Mouse (Mus musculus): Measurements from ENCODE around the gene Mccc2. TPM values are rescaled to one million over a fixed set of nuclear protein-coding genes. Genes with fewer than 3 reads are reported as not detected.
A peak's percentile ranks its signal among the peaks of the same experiment; 100 is the strongest.
"Not testable (repeated sequence)": the region's sequence is repeated elsewhere in the genome, so short reads cannot be mapped to it uniquely, and the experiment has no call there.

The Mccc2 gene
- polyA plus RNA-seq (2015; fragmentation: Nextera tagmentation; extraction: Ambion mirVana), result 37.6 and 41.9 TPM in 2 replicates

- H3K4me3 ChIP-seq, result peak within 1 kb of the TSS; percentile 83
- peak within 1 kb of the TSS; percentile 74 for H3K27ac ChIP-seq
- no peaks in the 10 kb centered on the region for H3K9me3 ChIP-seq
- H3K9ac ChIP-seq, result peak within 1 kb of the TSS; percentile 76
- H3K36me3 ChIP-seq, result peaks cover 5% of the 10 kb centered on the region
- peak; percentile 100 for ATAC-seq (ENCODE audit: insufficient number of reproducible peaks, low FRiP score, low TSS enrichment, low read depth)
- peaks cover 16% of the 10 kb centered on the region for H3K4me1 ChIP-seq
- H3K27me3 ChIP-seq, result no peaks in the 10 kb centered on the region
- H3K4me2 ChIP-seq, result peak within 1 kb of the TSS; percentile 78
- 4% methylated on average over 42 of the region's 47 CpGs for WGBS
Measured at GRCm38 (mm10) chr13:100014906-100015895, at the start of gene Mccc2. Gene Mccc2 (minus strand): TSS chr13:100015639.

- H3K4me3 ChIP-seq, result no peak overlapping the region
- peaks cover 71% of the 10 kb centered on the region for H3K36me3 ChIP-seq
- H3K9me3 ChIP-seq, result no peaks in the 10 kb centered on the region
- H3K9ac ChIP-seq, result no peak overlapping the region
- H3K4me2 ChIP-seq, result no peak overlapping the region
- no peaks in the 10 kb centered on the region for H3K4me1 ChIP-seq
- no peak overlapping the region for H3K27ac ChIP-seq
- WGBS, result 85% methylated on average over 3 of the region's 3 CpGs
- no peaks in the 10 kb centered on the region for H3K27me3 ChIP-seq
- ATAC-seq (ENCODE audit: insufficient number of reproducible peaks, low FRiP score, low TSS enrichment, low read depth), result no peak
Measured at GRCm38 (mm10) chr13:100063936-100064335, 48.5 kb upstream of the Mccc2 start.

- H3K36me3 ChIP-seq, result peaks cover 81% of the 10 kb centered on the region
Measured at GRCm38 (mm10) chr13:100057738-100058137, 42.3 kb upstream of the Mccc2 start.

DNA sequence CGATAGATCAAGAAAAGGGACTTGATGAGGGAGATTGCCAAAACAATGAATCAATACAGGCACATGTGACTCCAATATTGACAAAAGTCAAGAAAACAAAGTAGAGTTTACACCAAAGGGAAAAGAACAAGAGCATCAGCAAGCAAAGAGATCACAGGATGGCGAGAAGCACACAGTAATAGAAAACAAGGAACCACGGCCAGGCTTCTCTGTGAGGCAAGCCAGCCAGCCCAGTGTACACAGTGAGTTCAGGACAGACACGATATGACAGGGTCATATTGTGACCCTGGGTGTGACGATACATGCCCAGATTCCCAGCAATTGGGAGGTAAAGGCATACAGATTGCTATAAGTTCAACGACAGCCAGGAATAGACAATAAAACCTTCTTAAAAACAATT, 10.6 kb upstream of the Mccc2 start:
- ATAC-seq (ENCODE audit: insufficient number of reproducible peaks, low FRiP score, low TSS enrichment, low read depth), result no peak
- no peaks in the 10 kb centered on the region for H3K27me3 ChIP-seq
- no peak overlapping the region for H3K27ac ChIP-seq
- 89% methylated on average over 6 of the region's 6 CpGs for WGBS
- no peak overlapping the region for H3K9ac ChIP-seq
- H3K4me1 ChIP-seq, result no peaks in the 10 kb centered on the region
- no peak overlapping the region for H3K4me2 ChIP-seq
- H3K4me3 ChIP-seq, result no peak overlapping the region
- no peaks in the 10 kb centered on the region for H3K9me3 ChIP-seq
- H3K36me3 ChIP-seq, result peaks cover 62% of the 10 kb centered on the region

More at GRCm38 (mm10) chr13:100057738-100058137, 42.3 kb upstream of the Mccc2 start:
- H3K4me3 ChIP-seq; H3K4me2 ChIP-seq; H3K4me1 ChIP-seq; ATAC-seq (ENCODE audit: insufficient number of reproducible peaks, low FRiP score, low TSS enrichment, low read depth); H3K27ac ChIP-seq; H3K27me3 ChIP-seq; H3K9ac ChIP-seq; H3K9me3 ChIP-seq: not testable (repeated sequence)
- WGBS, result 94% methylated on average over 8 of the region's 8 CpGs

DNA sequence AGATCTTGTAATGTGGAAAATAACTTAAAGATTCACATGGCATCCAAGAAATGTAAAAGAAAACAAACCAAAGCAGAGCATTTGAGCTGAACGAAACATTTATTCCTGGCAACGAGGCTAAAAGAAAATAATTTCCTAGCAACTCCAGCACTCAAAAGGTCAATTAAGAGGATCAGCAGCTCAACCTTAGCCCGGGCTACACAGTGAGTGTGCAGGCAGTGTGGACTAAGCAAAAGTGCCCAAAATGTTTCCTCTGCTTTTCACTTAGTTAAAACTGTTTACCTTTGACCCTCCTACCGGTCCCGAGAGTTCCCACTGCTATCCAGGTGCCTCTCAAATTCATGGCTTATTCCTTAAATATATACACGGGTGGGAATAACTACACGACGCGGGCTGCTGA, 1.5 kb upstream of the Mccc2 start:
- ATAC-seq (ENCODE audit: insufficient number of reproducible peaks, low FRiP score, low TSS enrichment, low read depth), result no peak
- Histone ChIP-seq H3K9me3 (no peaks in the 10 kb centered on the region), H3K4me1 (peaks cover 16% of the 10 kb centered on the region), H3K27ac (no peak overlapping the region), H3K36me3 (peaks cover 12% of the 10 kb centered on the region), H3K4me2 (no peak overlapping the region), H3K27me3 (no peaks in the 10 kb centered on the region), H3K9ac (no peak overlapping the region), H3K4me3 (no peak overlapping the region)
- WGBS, result 85% methylated on average over 9 of the region's 9 CpGs

GRCm38 (mm10) chr13:100015937-100016336, 498 bp upstream of the Mccc2 start:
- H3K4me1 ChIP-seq, result peaks cover 16% of the 10 kb centered on the region
- 5% methylated on average over 8 of the region's 8 CpGs for WGBS
- peak overlapping the region; percentile 76 for H3K9ac ChIP-seq
- H3K4me3 ChIP-seq, result peak overlapping the region; percentile 83
- peak overlapping the region; percentile 64 for H3K27ac ChIP-seq
- 0 out of 2 replicates have a peak, but pooled peaks have one; percentile 12 for ATAC-seq (ENCODE audit: insufficient number of reproducible peaks, low FRiP score, low TSS enrichment, low read depth)
- H3K4me2 ChIP-seq, result peak overlapping the region; percentile 78
- no peaks in the 10 kb centered on the region for H3K9me3 ChIP-seq
- H3K27me3 ChIP-seq, result no peaks in the 10 kb centered on the region
- H3K36me3 ChIP-seq, result peaks cover 10% of the 10 kb centered on the region

- WGBS, result 82% methylated on average over 12 of the region's 12 CpGs
Measured at GRCm38 (mm10) chr13:100005911-100006496, 9.4 kb downstream of the Mccc2 start.

GRCm38 (mm10) chr13:100001790-100002196, 13.6 kb downstream of the Mccc2 start:
- Histone ChIP-seq H3K27me3 (no peaks in the 10 kb centered on the region), H3K4me1 (peaks cover 6% of the 10 kb centered on the region), H3K27ac (no peak overlapping the region), H3K9ac (no peak overlapping the region), H3K4me2 (no peak overlapping the region), H3K36me3 (no peaks in the 10 kb centered on the region), H3K4me3 (no peak overlapping the region), H3K9me3 (no peaks in the 10 kb centered on the region)
- 30% methylated on average over 5 of the region's 5 CpGs for WGBS
- no peak for ATAC-seq (ENCODE audit: insufficient number of reproducible peaks, low FRiP score, low TSS enrichment, low read depth)

More at GRCm38 (mm10) chr13:100005911-100006496, 9.4 kb downstream of the Mccc2 start:
- no peak overlapping the region for H3K4me3 ChIP-seq
- H3K27me3 ChIP-seq, result no peaks in the 10 kb centered on the region
- H3K4me1 ChIP-seq, result peaks cover 6% of the 10 kb centered on the region
- no peaks in the 10 kb centered on the region for H3K9me3 ChIP-seq
- no peak overlapping the region for H3K9ac ChIP-seq
- no peak overlapping the region for H3K4me2 ChIP-seq
- H3K36me3 ChIP-seq, result no peaks in the 10 kb centered on the region
- ATAC-seq (ENCODE audit: insufficient number of reproducible peaks, low FRiP score, low TSS enrichment, low read depth), result no peak
- no peak overlapping the region for H3K27ac ChIP-seq

DNA sequence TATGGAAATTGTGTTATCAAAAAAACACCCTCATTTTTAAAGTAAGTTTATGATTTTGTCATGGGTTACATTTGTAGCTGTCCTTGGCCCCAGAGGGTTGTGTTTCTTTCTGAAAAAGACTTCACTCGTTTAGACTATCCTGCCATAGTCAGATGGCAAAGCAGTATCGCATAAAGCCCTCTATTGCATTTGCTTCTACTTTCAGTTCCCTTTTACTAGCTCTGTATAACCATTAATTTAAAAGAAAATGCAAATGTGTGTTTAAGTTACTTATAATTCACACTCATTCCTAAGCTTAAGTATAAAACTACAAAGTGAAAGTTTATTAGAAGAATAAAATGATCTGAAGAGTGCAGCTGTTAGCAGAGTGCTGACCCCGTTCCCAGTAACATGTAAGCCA, 16.4 kb downstream of the Mccc2 start:
- no peak overlapping the region for H3K9ac ChIP-seq
- H3K4me3 ChIP-seq, result no peak overlapping the region
- no peak overlapping the region for H3K27ac ChIP-seq
- no peak for ATAC-seq (ENCODE audit: insufficient number of reproducible peaks, low FRiP score, low TSS enrichment, low read depth)
- H3K36me3 ChIP-seq, result no peaks in the 10 kb centered on the region
- WGBS, result 74% methylated on average over 3 of the region's 3 CpGs
- no peak overlapping the region for H3K4me2 ChIP-seq
- H3K27me3 ChIP-seq, result no peaks in the 10 kb centered on the region
- peaks cover 6% of the 10 kb centered on the region for H3K4me1 ChIP-seq
- no peaks in the 10 kb centered on the region for H3K9me3 ChIP-seq

DNA sequence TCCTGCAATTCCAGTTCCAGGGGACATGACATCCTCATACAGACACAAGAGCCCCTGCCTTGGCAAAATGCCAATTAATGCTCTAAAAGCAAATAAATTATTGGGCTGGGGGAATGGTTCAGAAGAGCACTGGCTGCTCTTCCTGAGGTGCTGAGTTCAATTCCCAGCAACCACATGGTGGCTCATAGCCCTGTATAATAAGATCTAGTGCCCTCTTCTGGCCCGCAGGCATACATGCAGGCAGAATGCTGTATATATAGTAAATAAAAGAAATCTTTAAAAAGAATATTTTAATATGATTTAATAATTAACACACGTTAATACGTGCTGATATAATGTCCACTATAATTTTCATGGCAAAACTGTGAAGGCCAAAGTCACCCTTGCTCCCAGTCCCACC, 17.3 kb downstream of the Mccc2 start:
- no peaks in the 10 kb centered on the region for H3K9me3 ChIP-seq
- H3K4me2 ChIP-seq, result no peak overlapping the region
- H3K27ac ChIP-seq, result no peak overlapping the region
- no peak for ATAC-seq (ENCODE audit: insufficient number of reproducible peaks, low FRiP score, low TSS enrichment, low read depth)
- H3K27me3 ChIP-seq, result no peaks in the 10 kb centered on the region
- no peak overlapping the region for H3K9ac ChIP-seq
- H3K4me3 ChIP-seq, result no peak overlapping the region
- 84% methylated on average over 3 of the region's 3 CpGs for WGBS
- H3K4me1 ChIP-seq, result peaks cover 6% of the 10 kb centered on the region
- H3K36me3 ChIP-seq, result peaks cover 5% of the 10 kb centered on the region; the same call in 1 of the 2 replicates

DNA sequence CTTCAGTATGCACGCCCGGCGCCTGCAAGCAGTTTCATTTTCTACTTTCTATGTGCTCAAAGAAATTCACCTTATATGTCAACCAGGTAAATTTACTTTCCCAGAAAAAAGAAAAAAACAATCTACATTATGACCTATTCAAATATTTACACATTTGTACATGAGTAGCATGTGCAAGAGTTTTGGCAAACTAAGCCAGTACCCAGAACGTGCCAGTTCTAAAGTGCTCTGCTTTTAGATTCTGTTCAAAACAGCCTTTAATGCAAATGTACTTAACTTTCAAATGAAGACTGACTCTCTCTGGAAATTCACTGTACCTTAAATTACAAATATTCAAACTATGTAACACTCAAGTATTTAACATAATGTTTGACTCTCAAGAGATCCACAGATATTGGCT, 25.8 kb downstream of the Mccc2 start:
- Histone ChIP-seq H3K27ac (no peak overlapping the region), H3K9me3 (no peaks in the 10 kb centered on the region), H3K4me2 (no peak overlapping the region), H3K9ac (no peak overlapping the region), H3K4me3 (no peak overlapping the region), H3K27me3 (no peaks in the 10 kb centered on the region), H3K4me1 (no peaks in the 10 kb centered on the region), H3K36me3 (peaks cover 51% of the 10 kb centered on the region)
- no peak for ATAC-seq (ENCODE audit: insufficient number of reproducible peaks, low FRiP score, low TSS enrichment, low read depth)
- WGBS, result 93% methylated on average over 4 of the region's 4 CpGs

DNA sequence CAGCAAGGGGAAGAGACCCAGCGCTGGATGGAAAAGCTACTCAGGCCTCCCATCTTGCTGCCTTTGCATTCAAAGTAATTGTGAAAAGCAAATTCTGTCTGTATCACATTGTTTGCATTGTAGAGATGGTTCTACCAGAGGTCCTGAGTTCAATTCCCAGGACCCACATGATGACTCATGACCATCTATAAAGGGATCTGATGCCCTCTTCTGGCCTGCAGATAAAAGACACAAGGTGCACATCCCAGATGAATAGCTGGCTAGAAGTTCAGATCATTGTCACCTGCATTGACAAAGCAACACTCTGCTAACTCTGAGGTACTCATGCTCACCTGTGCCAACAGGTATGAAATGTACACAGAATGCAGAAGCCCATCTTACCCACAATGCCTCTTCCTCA, 32.1 kb downstream of the Mccc2 start:
- ATAC-seq (ENCODE audit: insufficient number of reproducible peaks, low FRiP score, low TSS enrichment, low read depth), result no peak

More for the DNA sequence above, 32.1 kb downstream of the Mccc2 start:
- no peaks in the 10 kb centered on the region for H3K27me3 ChIP-seq
- H3K9ac ChIP-seq, result no peak overlapping the region
- peaks cover 21% of the 10 kb centered on the region; the same call in 1 of the 2 replicates for H3K36me3 ChIP-seq
- H3K27ac ChIP-seq, result no peak overlapping the region
- 98% methylated on average over 1 of the region's 1 CpGs for WGBS
- H3K9me3 ChIP-seq, result no peaks in the 10 kb centered on the region
- no peak overlapping the region for H3K4me2 ChIP-seq
- no peaks in the 10 kb centered on the region for H3K4me1 ChIP-seq
- no peak overlapping the region for H3K4me3 ChIP-seq

All from limb, embryonic 15.5 days (tissue).